20 mouse cellular contexts compared by ENCODE assay signal in the genomic region with DNA sequence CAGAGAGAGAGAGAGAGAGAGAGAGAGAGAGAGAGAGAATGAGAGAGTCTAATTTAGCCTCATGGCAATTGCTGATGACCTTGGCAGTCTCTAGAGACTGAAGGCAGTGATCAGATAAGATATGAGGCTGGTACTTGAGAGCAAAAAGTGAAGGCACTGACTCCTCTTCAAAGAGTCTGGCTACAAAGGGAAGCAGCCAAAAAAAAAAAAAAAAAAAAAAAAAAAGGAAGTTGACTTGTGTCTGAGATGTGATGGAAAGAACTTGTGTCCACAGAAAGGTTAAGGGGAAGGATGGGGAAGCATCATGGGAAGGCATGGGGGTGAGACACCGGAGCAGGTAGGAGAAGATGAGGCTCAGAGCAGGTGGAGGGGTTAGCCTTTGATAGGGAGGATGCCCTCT.
DNase-seq lines count a peak whose midpoint lies in the region; TF ChIP-seq lines count a peak whose summit lies in the region.
"Had no signal": no experiment of that assay in that cellular context is flagged by ENCODE, and none has a peak within 500 bp of the region (broad histone marks: within the 10 kb centered on the region; RNA-seq: fewer than 3 reads in every experiment).

No protein-coding gene starts in this region.

- TF ChIP-seq POLR2A in CH12.LX (IDR thresholded peaks at IDR 0.05; ENCODE audit: low read depth, low read length), result no peak
- TF ChIP-seq POLR2A in MEL (IDR thresholded peaks at IDR 0.05; ENCODE audit: control insufficient read depth in 1 of 2, insufficient read depth in 1 of 2, low read depth in 1 of 2, low read length in 2 of 2, poor library complexity in 1 of 2), result no peak
- no peak for TF ChIP-seq POLR2A in olfactory bulb, adult 2 months (IDR thresholded peaks at IDR 0.05; ENCODE audit: insufficient read depth, low read depth, low read length)

- H3K9ac ChIP-seq in CH12.LX (ENCODE audit: insufficient read depth, low read depth) (no peak overlapping the region), MEL (ENCODE audit: control insufficient read depth, low read depth, low read length, poor library complexity, severe bottlenecking) (no peak overlapping the region)
- H3K9ac ChIP-seq: embryonic facial prominence, embryonic 13.5 days; embryonic facial prominence, embryonic 15.5 days; forebrain, embryonic 12.5 days had no signal

- TF ChIP-seq EP300 in CH12.LX (IDR thresholded peaks at IDR 0.05; ENCODE audit: low read length) (no peak), MEL (IDR thresholded peaks at IDR 0.05; ENCODE audit: low read depth in 1 of 2, low read length in 2 of 2) (peak; percentile 26 to 43; a peak in 2 of 4 replicates)

- in situ Hi-C loops in CH12.LX (cut with MboI; ENCODE audit: low pct_ligation_motif_present, low pct_unique_long_range_greater_than_20kb, low sequenced_read_pairs), result no loop called here

- DNase-seq in CH12.LX (ENCODE audit: extremely low read depth) (no peak), MEL (ENCODE audit: low read depth, low spot score) (peak; percentile 70)
- DNase-seq in natural killer cell, adult 2 months (ENCODE audit: low spot score in 2 of 2), result no peak
- DNase-seq in cerebellum, adult 18-20 months, result no peak
- DNase-seq: adrenal gland, adult 8-10 months; adrenal gland, postnatal 14 days; adrenal gland, postnatal 36 days; cerebellum, adult 11-12 months; cerebellum, adult 8-10 months; cerebellum, adult 9-11 months; cerebellum, postnatal 14 days; cerebellum, postnatal 36 days; embryo, embryonic 11 days had no signal

- H3K79me2 ChIP-seq in CH12.LX (replicated peaks; ENCODE audit: control insufficient read depth, extremely low read depth, insufficient read depth, poor library complexity, severe bottlenecking), result no peaks in the 10 kb centered on the region
- H3K79me2 ChIP-seq in MEL (ENCODE audit: control insufficient read depth, insufficient read depth, low read length, poor library complexity), result no peaks in the 10 kb centered on the region

- TF ChIP-seq RAD21 in CH12.LX (IDR thresholded peaks at IDR 0.05; ENCODE audit: low read depth, low read length) (no peak), MEL (IDR thresholded peaks at IDR 0.05; ENCODE audit: low read depth, low read length) (no peak)

- H3K4me1 ChIP-seq in CH12.LX (ENCODE audit: control insufficient read depth in 1 of 2, insufficient read depth in 2 of 2) (no peaks in the 10 kb centered on the region), MEL (ENCODE audit: control insufficient read depth in 1 of 2, insufficient read depth in 2 of 2, low read length in 2 of 2) (peaks cover 0 to 22% of the 10 kb centered on the region in 2 experiments; a peak in 2 of 4 replicates)
- peaks cover 17% of the 10 kb centered on the region for H3K4me1 ChIP-seq in olfactory bulb, adult 2 months (ENCODE audit: control insufficient read depth, insufficient read depth, low read length)
- H3K4me1 ChIP-seq: embryonic facial prominence, embryonic 13.5 days; embryonic facial prominence, embryonic 15.5 days; forebrain, embryonic 10.5 days; forebrain, embryonic 12.5 days had no signal

- H3K36me3 ChIP-seq in CH12.LX (replicated peaks in 1 of 2; ENCODE audit: control insufficient read depth in 1 of 2, insufficient read depth in 1 of 2, low read length in 1 of 2), result no peaks in the 10 kb centered on the region
- no peaks in the 10 kb centered on the region; a peak in 1 of 4 replicates for H3K36me3 ChIP-seq in MEL (ENCODE audit: control insufficient read depth in 1 of 2, insufficient read depth in 2 of 2, low read length in 2 of 2)
- H3K36me3 ChIP-seq: embryonic facial prominence, embryonic 13.5 days; embryonic facial prominence, embryonic 15.5 days; forebrain, embryonic 10.5 days; forebrain, embryonic 12.5 days; G1E had no signal

- H3K4me3 ChIP-seq in CH12.LX (replicated peaks in 1 of 3; ENCODE audit: low read depth in 2 of 3, low read length in 2 of 3, poor library complexity in 1 of 3) (no peak overlapping the region), MEL (ENCODE audit: control insufficient read depth in 1 of 2, insufficient read depth in 1 of 2, low read depth in 2 of 2, low read length in 2 of 2) (no peak overlapping the region)
- no peak overlapping the region for H3K4me3 ChIP-seq in olfactory bulb, adult 2 months (ENCODE audit: insufficient read depth, low read depth, low read length)
- H3K4me3 ChIP-seq: embryonic facial prominence, embryonic 13.5 days; embryonic facial prominence, embryonic 15.5 days; erythroblast, embryonic 14.5 days; forebrain, embryonic 10.5 days; forebrain, embryonic 12.5 days had no signal

- peaks cover 80% of the 10 kb centered on the region for H3K27me3 ChIP-seq in CH12.LX (replicated peaks)
- no peaks in the 10 kb centered on the region; a peak in 1 of 4 replicates for H3K27me3 ChIP-seq in MEL (ENCODE audit: control insufficient read depth in 1 of 2, insufficient read depth in 2 of 2, low read length in 2 of 2)
- H3K27me3 ChIP-seq: embryonic facial prominence, embryonic 13.5 days; embryonic facial prominence, embryonic 15.5 days; forebrain, embryonic 12.5 days had no signal

- H3K9me3 ChIP-seq in CH12.LX (replicated peaks; ENCODE audit: low read length), result no peaks in the 10 kb centered on the region
- H3K9me3 ChIP-seq in MEL (replicated peaks; ENCODE audit: insufficient read depth, low read length), result no peaks in the 10 kb centered on the region
- H3K9me3 ChIP-seq: embryonic facial prominence, embryonic 13.5 days; embryonic facial prominence, embryonic 15.5 days; forebrain, embryonic 10.5 days; forebrain, embryonic 12.5 days; G1E had no signal

- no peak overlapping the region for H3K4me2 ChIP-seq in CH12.LX (ENCODE audit: insufficient read depth, low read depth, poor library complexity, severe bottlenecking)
- H3K4me2 ChIP-seq: embryonic facial prominence, embryonic 13.5 days; embryonic facial prominence, embryonic 15.5 days; forebrain, embryonic 12.5 days had no signal

- H3K27ac ChIP-seq in CH12.LX (ENCODE audit: insufficient read depth, low read depth) (no peak overlapping the region), MEL (ENCODE audit: control insufficient read depth, low read depth, low read length) (no peak overlapping the region)
- H3K27ac ChIP-seq in olfactory bulb, adult 2 months (ENCODE audit: insufficient read depth, low read depth, low read length), result peak overlapping the region; percentile 88; the same call in 1 of the 2 replicates
- H3K27ac ChIP-seq: embryonic facial prominence, embryonic 13.5 days; embryonic facial prominence, embryonic 15.5 days; forebrain, embryonic 10.5 days; forebrain, embryonic 12.5 days had no signal

- dilution Hi-C loops in CH12.LX (cut with MboI; ENCODE audit: extremely low pct_ligation_motif_present, extremely low pct_unique_long_range_greater_than_20kb, low sequenced_read_pairs), result no loop called here

- 91% methylated on average over 1 of the region's 1 CpGs for WGBS in olfactory bulb, adult 2 months

- TF ChIP-seq CTCF in CH12.LX (conservative IDR thresholded peaks at IDR 0.05 in 1 of 2, IDR thresholded peaks at IDR 0.05 in 1 of 2; ENCODE audit: low read depth in 2 of 2, low read length in 2 of 2) (no peak), MEL (IDR thresholded peaks at IDR 0.05 in 2 of 3, conservative IDR thresholded peaks at IDR 0.05 in 1 of 3; ENCODE audit: control insufficient read depth in 1 of 3, insufficient read depth in 1 of 3, low read depth in 2 of 3, low read length in 3 of 3, poor library complexity in 1 of 3, severe bottlenecking in 1 of 3) (no peak)
- no peak for TF ChIP-seq CTCF in olfactory bulb, adult 2 months (IDR thresholded peaks at IDR 0.05; ENCODE audit: insufficient read depth, low read depth, low read length)

TF ChIP-seq in CH12.LX, 34 proteins besides CTCF, POLR2A, EP300 and RAD21:
- TF ChIP-seq ZMIZ1 (IDR thresholded peaks at IDR 0.05; ENCODE audit: low read depth, low read length) (no peak), UBTF (IDR thresholded peaks at IDR 0.05; ENCODE audit: low read depth, low read length) (no peak), SIN3A (IDR thresholded peaks at IDR 0.05; ENCODE audit: low read length) (no peak), KAT2A (IDR thresholded peaks at IDR 0.05; ENCODE audit: insufficient replicate concordance, low read length) (no peak), POLR2AphosphoS2 (IDR thresholded peaks at IDR 0.05; ENCODE audit: low read depth, low read length) (no peak), NELFE (IDR thresholded peaks at IDR 0.05; ENCODE audit: low read depth, low read length) (no peak), ZNF384 (IDR thresholded peaks at IDR 0.05; ENCODE audit: low read depth, low read length) (peak; percentile 50; the same call in 1 of the 2 replicates), SMC3 (IDR thresholded peaks at IDR 0.05; ENCODE audit: low read depth, low read length) (no peak)

TF ChIP-seq in MEL, 35 proteins besides CTCF, POLR2A, EP300 and RAD21 (continues in another document):
- TF ChIP-seq NELFE (IDR thresholded peaks at IDR 0.05; ENCODE audit: low read depth, low read length) (no peak), USF2 (IDR thresholded peaks at IDR 0.05; ENCODE audit: borderline replicate concordance in 1 of 2, insufficient read depth in 1 of 2, low read depth in 1 of 2, low read length in 2 of 2) (no peak), POLR2AphosphoS5 (IDR thresholded peaks at IDR 0.05; ENCODE audit: borderline replicate concordance, low read depth, low read length) (no peak), MAX (IDR thresholded peaks at IDR 0.05; ENCODE audit: low read length) (no peak), MYC (IDR thresholded peaks at IDR 0.05; ENCODE audit: low read depth, low read length) (0 out of 2 replicates have a peak, but pooled peaks have one; percentile 29), ETS1 (IDR thresholded peaks at IDR 0.05; ENCODE audit: low read depth, low read length) (peak; percentile 37; the same call in 1 of the 2 replicates), TCF12 (IDR thresholded peaks at IDR 0.05; ENCODE audit: low read depth, low read length) (peak; percentile 7; the same call in 1 of the 2 replicates), KAT2A (conservative IDR thresholded peaks at IDR 0.05; ENCODE audit: low read depth, low read length) (no peak), MAZ (IDR thresholded peaks at IDR 0.05; ENCODE audit: low read depth, low read length) (no peak), SIN3A (IDR thresholded peaks at IDR 0.05; ENCODE audit: low read length) (0 out of 2 replicates have a peak, but pooled peaks have one; percentile 27), SMC3 (IDR thresholded peaks at IDR 0.05; ENCODE audit: low read depth, low read length) (no peak), E2F4 (IDR thresholded peaks at IDR 0.05; ENCODE audit: borderline replicate concordance, low read depth, low read length) (no peak), POLR2AphosphoS2 (IDR thresholded peaks at IDR 0.05; ENCODE audit: low read length) (no peak), NRF1 (IDR thresholded peaks at IDR 0.05; ENCODE audit: insufficient read depth, low read depth, low read length, poor library complexity, severe bottlenecking) (no peak), TAL1 (IDR thresholded peaks at IDR 0.05; ENCODE audit: low read length) (no peak), MAFK (IDR thresholded peaks at IDR 0.05; ENCODE audit: borderline replicate concordance, low read depth, low read length) (no peak), UBTF (IDR thresholded peaks at IDR 0.05; ENCODE audit: borderline replicate concordance, insufficient read depth, low read depth, low read length) (no peak)

Comparison
In these comparisons a context has a peak if more than half of its experiments do, and no peak if none do; other contexts are left out.
1. Of the 35 proteins assayed by ChIP-seq in both MEL and CH12.LX: peak only in MEL: EP300, ETS1, HCFC1, MYC, RCOR1, SIN3A and 2 more; only in CH12.LX: none; in both: ZNF384; in neither: 26.